Mouse (Mus musculus) adrenal gland, adult 2 months (tissue): ENCODE data around the gene Tmem214. TPM values are rescaled to one million over a fixed set of nuclear protein-coding genes. Genes with fewer than 3 reads are reported as not detected.

Experiments used
- DNase-seq: peaks from one replicate; pipeline ENCODE4 v3.0.0; 2021
- long read RNA-seq: library from polyadenylated mRNA; stranded (forward); transcript quantifications from one replicate; pipeline ENCODE4 v2.0.0, GENCODE M21; 2021
- polyA plus RNA-seq: library from polyadenylated mRNA; depleted of rRNA; stranded (reverse); fragments of >200 nt; gene quantifications from 2 replicates; pipeline ENCODE4 v1.2.3, GENCODE M21; 2012; rRNA removed
- total RNA-seq, 2 experiments: library from RNA; stranded (reverse); gene quantifications; 2 replicates each; pipeline ENCODE4 v1.2.3; 2021

Tmem214 gene
- total RNA-seq (10 to 100 TPM; 51.9 to 62.2 TPM), polyA plus RNA-seq (87.6 and 96.9 TPM in 2 replicates)
- long read RNA-seq, full-length matches to known transcripts, result 107 of 125 reads
- long read RNA-seq, partial matches to known transcripts, result 6 of 125 reads
- long read RNA-seq, other reads (novel, unspliced or antisense), result 12 of 125 reads

- no peak for DNase-seq
Measured at GRCm38 (mm10) chr5:30867712-30868111, at the start of gene Tmem214. Tmem214 (plus strand) TSS chr5:30868012.

GRCm38 (mm10) chr5:30818758-30819309 lies 49.0 kb upstream of the Tmem214 start:
- DNase-seq, result no peak

GRCm38 (mm10) chr5:30822689-30823088 lies 45.1 kb upstream of the Tmem214 start:
- no peak for DNase-seq

GRCm38 (mm10) chr5:30823091-30823490 lies 44.7 kb upstream of the Tmem214 start:
- DNase-seq, result no peak

GRCm38 (mm10) chr5:30824124-30824988 lies 43.5 kb upstream of the Tmem214 start:
- DNase-seq, result no peak

- DNase-seq, result peak; percentile 25
Measured at GRCm38 (mm10) chr5:30825166-30825565, 42.6 kb upstream of the Tmem214 start.

GRCm38 (mm10) chr5:30825821-30826220 lies 42.0 kb upstream of the Tmem214 start:
- no peak for DNase-seq

GRCm38 (mm10) chr5:30833416-30833815 lies 34.4 kb upstream of the Tmem214 start:
- DNase-seq, result peak; percentile 69

GRCm38 (mm10) chr5:30839731-30840130 lies 28.1 kb upstream of the Tmem214 start:
- DNase-seq, result no peak

- DNase-seq, result no peak
Measured at GRCm38 (mm10) chr5:30841896-30842295, 25.9 kb upstream of the Tmem214 start.

- no peak for DNase-seq
Measured at GRCm38 (mm10) chr5:30849891-30850555, 17.8 kb upstream of the Tmem214 start.

- no peak for DNase-seq
Measured at GRCm38 (mm10) chr5:30850556-30850925, 17.3 kb upstream of the Tmem214 start.

GRCm38 (mm10) chr5:30853522-30853921 lies 14.3 kb upstream of the Tmem214 start:
- no peak for DNase-seq

- DNase-seq, result no peak
Measured at GRCm38 (mm10) chr5:30855674-30856073, 12.1 kb upstream of the Tmem214 start.

- DNase-seq, result no peak
Measured at GRCm38 (mm10) chr5:30856124-30856523, 11.7 kb upstream of the Tmem214 start.

GRCm38 (mm10) chr5:30863852-30864251 lies 4.0 kb upstream of the Tmem214 start:
- no peak for DNase-seq

GRCm38 (mm10) chr5:30864322-30864721 lies 3.5 kb upstream of the Tmem214 start:
- no peak for DNase-seq

GRCm38 (mm10) chr5:30866871-30867270 lies 941 bp upstream of the Tmem214 start:
- no peak for DNase-seq

- DNase-seq, result no peak
Measured at GRCm38 (mm10) chr5:30868981-30869380, 1.2 kb downstream of the Tmem214 start.

GRCm38 (mm10) chr5:30869405-30870130 lies 1.8 kb downstream of the Tmem214 start:
- peak; percentile 96 for DNase-seq

GRCm38 (mm10) chr5:30870131-30870406 lies 2.3 kb downstream of the Tmem214 start:
- DNase-seq, result no peak

- DNase-seq, result no peak
Measured at GRCm38 (mm10) chr5:30872574-30872973, 4.8 kb downstream of the Tmem214 start.
